Mouse (Mus musculus) adrenal gland, adult 8-10 months (tissue): ENCODE measurements around the gene Ccdc137. TPM values are rescaled to one million over a fixed set of nuclear protein-coding genes. Genes with fewer than 3 reads are reported as not detected.
"Not testable (repeated sequence)": the region's sequence is repeated elsewhere in the genome, so short reads cannot be mapped to it uniquely, and the experiment has no call there.

Experiments
- DNase-seq: peaks from one replicate; pipeline ENCODE4 v3.0.0; 2022
- total RNA-seq, 4 experiments: library from RNA; stranded (reverse); gene quantifications; 2 replicates each; pipeline ENCODE4 v1.2.4; 2022

The Ccdc137 gene
- total RNA-seq = 10 to 100 TPM; 24.2 to 33.4 (median 29.4) TPM

DNA sequence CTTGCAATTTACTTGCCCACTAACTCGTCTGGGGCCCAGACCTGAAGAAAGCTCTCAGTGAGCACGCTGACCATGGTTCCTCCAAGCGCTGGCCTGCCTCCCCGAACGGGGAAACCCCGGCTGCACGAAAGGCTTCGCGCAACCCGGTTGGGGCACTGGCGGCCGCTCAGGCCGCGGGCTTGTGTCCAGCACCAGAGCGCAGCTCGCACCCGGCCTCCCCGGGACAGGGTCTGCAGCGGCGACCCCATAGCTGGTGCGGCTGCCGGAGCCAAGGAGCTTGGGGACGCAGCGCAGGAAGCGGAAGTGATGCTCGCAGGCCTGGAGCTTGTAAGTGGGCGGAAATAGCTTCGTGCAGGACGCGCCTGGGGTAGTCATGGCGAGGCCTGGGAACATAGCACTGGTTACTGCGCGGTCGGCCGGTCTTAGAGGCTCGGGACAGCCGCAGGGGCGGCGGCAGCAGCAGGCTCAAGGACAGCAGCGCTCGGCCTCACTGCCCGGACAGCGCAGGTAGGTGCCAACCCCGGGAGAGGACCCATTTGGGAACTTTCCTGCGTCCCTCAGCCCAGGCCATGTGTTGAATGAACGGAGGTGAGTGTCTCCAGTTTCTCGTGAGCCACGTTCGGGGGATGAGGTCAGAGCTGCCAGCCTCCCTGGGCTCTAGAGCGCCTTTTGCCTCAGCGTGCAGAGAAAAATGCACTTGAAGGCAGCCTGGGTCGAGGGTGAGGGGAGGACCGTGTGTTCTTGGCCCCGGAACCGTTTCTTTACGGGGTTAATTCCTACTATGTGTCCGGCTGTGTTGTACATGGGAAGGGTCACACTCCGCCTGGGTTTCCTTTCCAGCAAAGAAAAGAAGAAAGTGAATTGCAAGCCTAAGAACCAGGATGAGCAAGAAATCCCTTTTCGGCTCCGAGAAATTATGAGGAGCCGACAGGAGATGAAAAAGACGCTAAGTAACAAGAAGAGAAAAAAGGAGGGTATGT is at the start of gene Ccdc137, which contains the start of gene Oxld1:
Gene Ccdc137 (plus strand): TSS at position 344 of the 980 bp plus-strand sequence.
Gene Oxld1 (minus strand): TSS at position 297 of the 980 bp plus-strand sequence.
- peak; percentile 64 for DNase-seq

DNA sequence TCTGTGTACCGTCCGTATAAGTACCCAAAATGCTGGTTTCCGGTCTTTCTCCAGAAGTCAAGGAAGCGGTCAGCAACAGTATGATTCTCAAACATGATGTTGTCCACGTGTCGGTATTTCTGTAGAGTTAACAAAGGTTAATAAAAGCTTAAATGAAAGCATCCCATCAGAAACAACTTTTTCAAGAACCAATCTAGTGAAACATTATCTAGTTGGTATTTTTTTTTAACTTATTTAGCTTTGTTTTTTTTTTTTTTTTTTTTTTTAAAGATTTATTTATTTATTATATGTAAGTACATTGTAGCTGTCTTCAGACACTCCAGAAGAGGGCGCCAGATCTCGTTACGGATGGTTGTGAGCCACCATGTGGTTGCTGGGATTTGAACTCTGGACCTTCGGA is 44.3 kb upstream of the Ccdc137 start:
- DNase-seq = not testable (repeated sequence)

DNA sequence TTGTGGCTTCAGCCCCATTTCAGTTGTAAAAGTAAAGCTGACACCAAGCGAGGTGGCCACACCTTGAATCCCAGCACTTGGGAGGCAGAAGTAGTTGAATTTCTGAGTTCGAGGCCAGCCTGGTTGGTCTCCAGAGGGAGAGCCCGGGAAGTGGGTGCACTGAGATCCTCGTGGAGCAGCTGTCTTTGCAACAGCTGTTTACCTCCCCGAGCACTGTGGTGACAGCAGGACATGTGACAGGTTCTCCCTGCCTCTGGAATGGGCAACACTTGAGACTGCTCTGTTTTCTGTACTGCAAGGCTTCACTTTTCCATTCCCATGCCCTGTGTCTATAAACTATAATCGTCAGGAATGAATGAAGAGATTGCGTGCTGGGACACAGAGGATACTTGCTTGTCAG is 40.1 kb upstream of the Ccdc137 start:
- no peak for DNase-seq

DNA sequence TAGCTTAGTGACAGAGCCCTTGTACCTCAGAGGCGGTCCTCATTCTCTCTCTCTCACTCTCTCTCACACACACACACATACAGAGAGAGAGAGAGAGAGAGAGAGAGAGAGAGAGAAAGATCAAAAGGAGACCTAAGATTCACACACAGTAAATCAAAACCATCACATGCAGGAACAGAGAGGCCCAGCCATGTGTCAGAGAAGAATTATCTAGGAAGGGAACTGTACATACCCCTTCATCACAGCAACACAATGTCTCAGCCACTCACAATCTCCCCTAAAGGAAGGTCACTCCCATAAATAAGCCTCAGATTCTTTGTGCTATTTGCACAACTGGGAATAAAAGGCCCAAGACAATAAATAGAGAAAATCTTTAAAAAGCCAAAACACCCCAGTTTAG is 39.3 kb upstream of the Ccdc137 start:
- no peak for DNase-seq

DNA sequence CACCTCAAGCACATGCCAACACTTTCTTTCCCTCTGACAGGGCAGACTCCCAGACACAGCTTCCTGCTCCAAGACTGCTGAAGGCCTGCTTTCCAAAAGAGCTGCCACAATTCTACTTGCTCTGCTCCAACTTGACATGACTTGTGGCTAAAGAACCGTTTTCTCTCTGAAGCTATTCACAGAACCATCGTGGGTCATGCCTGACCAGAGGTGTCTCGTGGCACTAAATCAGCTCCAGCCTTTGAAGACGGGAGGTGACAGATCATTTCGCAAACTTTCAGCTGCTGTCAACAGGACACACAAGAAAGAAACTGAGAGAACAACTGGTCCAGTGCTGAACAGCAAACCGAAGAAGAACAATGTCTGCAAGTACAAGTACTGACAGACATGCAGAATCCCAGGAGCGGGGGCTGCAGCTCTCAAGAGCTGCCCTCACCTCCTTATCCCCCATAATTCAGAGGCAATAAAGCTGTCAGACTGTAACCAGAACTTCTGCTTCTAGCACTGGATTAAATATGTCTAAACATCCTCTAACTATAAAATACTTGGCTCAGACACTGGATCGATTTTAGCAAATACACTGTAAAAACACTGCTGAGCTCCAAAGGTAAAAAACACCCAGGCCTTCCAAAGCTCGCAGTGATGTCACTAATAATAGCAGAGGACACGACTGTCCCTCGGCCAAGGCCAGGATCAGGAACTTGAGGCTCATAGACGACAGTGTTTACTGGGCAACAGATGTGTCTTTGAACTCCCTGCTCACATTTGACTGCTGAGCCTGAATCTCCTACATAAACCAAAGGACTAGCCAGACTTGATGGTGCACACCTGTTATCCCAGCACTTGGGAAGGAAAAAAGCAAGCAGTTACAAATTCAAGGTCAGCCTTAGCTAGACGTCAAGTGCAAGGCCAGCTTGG is 35.0 kb upstream of the Ccdc137 start:
- peak; percentile 37 for DNase-seq

DNA sequence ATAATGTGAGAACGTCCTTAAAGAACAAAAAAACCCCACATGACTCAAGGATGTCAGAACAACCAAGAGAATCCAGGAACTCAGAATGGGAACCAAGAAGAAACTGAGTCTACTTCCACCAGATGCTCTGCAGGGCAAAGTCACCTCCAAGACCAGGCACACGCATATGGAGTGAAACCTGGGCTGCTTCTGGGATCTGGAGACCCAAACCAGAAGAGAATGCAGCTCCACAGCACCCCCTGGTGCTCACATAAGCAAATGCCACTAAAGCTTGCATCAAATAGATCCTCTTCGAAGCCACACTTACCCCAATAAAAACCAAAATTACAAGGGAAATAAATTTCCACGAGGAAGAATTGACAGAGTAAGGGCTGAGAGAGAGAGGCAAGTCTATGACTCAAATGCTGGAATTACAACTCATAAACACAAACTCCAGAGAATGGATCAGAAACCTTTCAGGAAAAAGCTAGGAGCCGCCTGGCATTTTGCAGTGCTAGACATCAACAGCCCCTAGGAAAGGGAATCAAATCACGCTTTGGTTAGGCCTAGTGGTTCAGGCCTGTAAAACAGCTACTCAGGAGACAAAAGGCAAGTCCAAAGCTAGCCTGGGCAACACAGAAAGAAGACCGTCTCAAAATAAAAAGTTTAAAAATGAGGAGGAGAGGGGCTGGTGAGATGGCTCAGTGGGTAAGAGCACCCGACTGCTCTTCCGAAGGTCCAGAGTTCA is 34.2 kb upstream of the Ccdc137 start:
- peak; percentile 41 for DNase-seq

DNA sequence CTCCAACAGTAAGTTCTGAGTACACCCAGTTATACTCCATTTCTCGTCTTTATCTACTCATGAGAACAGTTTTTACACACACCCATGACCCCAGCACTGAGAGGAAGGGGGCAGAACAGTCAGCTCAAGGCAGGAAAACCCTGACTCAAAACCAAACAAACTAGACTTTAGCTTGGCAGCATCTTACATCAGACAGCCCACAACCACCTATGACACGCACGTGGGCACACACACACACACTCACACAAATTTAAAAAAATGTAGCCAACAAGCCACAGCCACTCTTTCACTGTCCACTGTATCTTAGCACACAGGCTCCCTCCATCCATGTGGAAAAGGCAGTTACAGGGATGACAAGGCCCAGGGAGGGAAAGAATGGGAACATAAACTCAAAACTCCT is 31.2 kb upstream of the Ccdc137 start:
- no peak for DNase-seq

DNA sequence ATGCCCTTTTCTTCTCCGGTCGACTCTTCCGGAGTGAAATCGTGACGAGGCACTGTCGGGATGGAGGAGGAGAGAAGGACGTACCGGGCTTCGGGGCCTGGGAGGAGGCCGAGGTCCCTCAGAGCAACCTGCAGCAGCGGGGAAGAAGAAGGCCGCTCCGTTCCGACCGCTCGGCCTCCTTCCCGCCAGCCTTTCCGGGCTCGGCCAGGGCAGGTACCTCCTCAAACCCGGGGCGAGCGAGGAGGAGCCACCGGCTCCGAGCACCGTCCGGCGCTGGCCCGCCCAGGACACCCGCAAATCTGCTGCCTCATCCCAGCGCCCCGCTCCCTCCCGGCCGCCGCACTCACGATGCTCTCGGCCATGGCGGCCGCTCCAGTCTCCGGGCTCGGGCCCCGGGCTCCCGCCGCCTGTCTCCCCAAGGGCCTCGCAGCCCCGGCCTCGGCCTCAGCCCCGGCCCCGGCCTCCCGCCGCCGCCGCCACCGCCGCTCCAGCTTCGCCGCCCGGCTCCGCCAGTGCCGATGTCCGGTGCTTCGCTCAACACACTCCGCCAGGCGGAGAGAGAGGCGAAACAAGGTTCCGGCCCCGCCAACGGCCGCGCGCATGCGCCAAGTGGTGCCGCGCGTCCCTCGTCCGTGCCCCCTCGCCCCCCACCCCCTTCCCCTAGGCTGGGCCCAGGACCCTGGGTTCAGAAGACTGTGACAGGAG is 20.6 kb upstream of the Ccdc137 start, which contains the start of gene Nploc4:
Gene Nploc4 (minus strand): TSS at position 557 of the 705 bp plus-strand sequence.
- DNase-seq = peak; percentile 68

DNA sequence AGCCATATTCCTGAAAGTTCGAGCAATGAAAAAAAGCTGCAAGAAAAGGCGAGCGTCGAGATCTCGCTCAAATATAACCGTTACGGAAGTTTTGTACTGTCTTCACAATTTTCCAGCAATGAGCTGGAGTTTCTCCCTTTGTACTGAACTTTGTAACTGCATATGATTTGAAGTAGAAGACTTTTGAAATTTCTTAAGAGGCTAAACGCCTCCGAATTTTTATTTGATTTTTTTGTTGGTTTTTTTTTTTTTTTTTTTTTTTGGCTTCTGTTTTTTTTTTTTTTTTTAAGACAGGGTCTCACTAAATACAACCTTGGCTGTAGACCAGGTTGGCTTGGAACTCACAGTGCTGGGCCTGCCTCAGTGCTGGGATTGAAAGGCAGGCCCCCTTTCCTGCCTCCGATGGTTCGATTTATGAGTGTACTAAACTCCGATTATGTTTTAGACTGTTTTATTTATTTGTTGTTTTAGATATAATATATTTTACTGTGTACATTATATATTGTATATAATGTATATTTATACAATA is 20.0 kb upstream of the Ccdc137 start:
- DNase-seq = no peak

DNA sequence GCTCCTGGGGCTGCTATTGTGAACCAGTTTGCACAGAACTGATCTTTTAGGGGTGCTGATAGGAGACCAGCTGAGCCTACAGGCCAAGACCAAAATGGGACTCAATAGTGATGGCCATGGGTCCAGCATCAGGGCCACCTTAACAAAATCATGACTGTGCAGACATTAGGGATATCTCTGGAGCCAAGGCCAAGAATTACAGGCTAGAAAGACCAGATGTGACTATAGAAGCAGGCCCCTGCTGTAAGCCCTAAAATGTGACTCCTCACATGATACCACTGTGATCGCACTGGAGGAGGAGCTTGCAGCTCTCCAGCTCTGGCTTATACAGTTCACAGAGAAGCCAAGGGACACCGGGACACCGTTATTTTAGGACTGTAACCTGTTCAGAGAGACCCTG is 15.6 kb upstream of the Ccdc137 start, which contains the start of gene Tspan10:
Gene Tspan10 (plus strand): TSS at position 301 of the 400 bp plus-strand sequence.
- no peak for DNase-seq

DNA sequence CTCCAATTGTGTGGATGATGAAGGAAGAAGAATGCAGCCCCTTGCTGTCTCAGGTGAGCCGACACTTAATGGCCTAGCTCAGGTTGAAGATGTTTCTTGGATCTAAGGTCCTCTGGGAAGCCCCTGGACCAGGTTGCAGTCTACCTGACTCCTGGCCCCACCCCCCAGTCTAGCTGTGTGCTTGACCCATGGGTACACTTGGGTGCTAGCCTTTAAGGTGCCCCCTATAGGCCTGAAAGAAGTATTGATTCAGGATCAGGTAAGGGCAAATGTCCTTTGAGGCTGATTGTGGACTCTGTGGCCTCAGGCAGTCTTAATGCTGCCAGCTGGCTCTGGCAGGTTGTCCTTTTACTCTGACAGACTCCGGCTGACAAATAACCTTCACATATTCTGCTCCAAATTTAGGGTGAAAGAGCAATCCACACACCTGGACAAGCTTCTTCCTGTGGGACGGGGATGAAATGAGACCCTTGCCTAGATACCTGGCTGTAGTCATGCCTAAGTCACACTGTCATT is 15.1 kb upstream of the Ccdc137 start:
- DNase-seq = no peak

DNA sequence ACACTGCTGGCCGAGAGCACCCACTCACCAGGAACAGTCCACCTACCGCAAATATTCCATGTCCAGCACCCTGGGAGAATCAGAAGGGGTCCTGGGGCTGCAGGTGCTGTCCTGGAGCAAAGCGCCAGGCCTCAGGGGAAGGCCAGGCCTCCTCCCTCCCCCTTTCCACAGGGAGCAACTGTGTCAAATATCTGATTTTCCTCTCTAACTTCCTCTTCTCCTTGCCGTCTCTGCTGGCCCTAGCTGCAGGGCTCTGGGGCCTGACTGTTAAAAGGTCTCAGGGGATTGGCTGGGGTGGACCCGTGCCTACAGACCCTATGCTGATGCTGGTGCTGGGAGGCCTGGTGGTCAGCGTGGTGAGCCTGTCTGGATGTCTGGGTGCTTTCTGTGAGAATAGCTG is 13.8 kb upstream of the Ccdc137 start:
- no peak for DNase-seq

DNA sequence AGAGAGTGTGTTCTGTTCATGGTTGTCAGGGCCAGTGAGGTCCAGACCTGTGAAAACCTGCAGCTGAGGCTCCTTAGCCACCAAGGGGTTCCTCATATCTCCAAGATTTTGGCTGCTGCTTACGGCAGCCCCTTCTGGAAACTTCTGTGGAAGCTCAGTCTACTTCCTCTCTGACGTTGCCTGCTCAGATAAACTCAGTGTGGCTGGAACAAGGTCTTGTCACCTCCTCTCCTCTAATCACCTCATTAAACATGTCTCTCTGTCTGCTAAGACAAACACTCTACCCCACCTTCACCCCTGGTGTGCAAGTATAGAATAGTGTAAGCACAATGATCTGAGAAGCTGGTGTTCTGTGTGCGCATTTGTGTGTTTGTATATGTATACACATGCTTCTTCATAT is 12.4 kb upstream of the Ccdc137 start:
- DNase-seq = no peak

DNA sequence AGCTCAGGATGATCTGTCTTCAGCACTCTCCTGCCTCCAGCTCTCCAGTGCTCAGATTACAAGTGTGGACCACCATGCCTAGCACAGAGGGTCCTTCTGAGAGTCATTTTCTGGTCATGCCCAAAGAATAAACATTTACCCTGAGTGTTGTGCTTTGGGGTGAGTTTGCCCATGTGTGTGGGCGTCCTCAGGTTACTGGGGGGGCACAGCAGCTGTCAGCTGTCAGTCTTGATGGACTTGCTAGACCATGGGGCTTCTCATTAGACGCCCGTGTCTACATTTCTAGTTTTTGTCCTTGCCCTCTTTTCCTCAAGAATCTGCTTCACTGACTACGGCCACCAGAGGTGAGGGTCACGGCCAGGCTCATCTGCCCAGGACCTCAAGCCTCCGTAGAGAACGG is 10.7 kb upstream of the Ccdc137 start:
- no peak for DNase-seq

DNA sequence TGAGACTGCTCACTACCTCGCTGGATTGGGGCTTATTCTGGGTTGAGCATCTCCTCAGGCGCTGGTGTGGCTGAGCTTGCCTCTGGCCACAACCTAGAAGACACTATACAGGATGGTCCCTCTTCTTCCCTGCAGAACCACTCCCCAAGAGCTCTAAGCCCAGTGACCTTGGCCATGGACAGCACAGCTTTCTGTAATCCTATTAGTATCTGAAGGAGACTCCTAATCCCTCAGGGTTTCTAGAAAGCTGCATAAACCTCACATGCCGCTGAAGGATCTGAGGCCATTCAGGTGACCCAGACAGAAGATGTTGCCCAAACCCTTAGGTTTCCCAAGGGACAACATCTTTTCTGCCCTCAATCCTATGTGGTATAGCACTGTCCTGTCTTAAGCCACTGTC is 5.7 kb upstream of the Ccdc137 start:
- no peak for DNase-seq

DNA sequence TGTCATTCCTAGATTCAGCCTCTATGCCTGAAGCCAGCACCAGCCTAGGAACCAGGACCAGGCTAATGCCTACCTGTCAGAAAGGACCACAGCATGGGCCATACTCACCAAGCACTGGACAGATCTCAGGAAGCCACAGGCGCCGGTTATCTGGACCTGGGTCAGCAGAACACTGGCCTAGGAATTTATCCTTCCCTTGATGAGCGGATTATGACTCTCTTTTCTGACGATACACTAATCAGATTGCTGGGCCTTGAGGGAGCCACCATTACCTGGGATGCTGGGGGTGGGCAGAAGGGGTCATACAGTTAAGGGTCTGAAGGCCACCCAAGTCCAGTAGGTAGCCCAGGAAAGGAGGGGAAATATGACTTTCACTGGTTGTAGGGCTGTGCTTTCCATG is 4.6 kb upstream of the Ccdc137 start, which contains the start of gene Pde6g:
Gene Pde6g (minus strand): TSS at position 195 of the 400 bp plus-strand sequence.
- no peak for DNase-seq

DNA sequence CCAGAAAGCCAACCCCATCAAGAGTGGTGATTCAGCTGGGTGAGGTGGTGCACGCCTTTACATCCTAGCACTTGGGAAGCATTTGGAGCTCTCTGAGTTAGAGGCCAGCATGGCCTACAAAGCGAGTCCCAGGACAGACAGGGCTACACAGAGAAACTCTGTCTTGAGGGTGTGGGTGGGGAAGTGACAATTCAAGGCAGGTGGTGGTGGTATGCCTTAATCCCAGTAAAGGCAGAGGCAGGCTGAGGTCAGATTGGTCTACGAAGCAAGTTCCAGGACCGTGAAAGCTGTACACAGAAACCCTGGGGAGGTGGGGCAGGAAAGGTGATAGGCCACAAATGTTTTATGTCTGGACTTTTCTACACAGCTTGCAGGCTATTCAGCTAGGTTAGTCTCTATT is 3.0 kb upstream of the Ccdc137 start:
- no peak for DNase-seq

DNA sequence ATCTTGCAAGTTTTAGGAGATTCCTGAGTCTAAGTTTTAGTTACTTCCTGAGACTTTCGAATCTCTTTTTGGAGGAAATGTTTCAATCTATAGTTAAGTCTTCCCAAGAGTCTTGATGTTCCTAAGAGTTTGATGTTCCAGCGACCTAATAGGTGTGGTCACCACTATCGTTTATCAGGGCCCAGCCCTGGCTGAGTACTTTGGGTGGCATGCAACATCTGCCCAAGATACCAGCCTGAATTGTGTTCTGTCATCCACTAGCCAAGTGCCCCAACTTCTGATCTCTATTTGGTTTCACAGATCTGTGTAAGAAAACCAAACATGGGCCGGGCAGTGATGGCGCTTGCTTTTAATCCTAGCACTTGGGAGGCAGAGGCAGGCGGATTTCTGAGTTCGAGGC is 2.5 kb upstream of the Ccdc137 start:
- DNase-seq = no peak

DNA sequence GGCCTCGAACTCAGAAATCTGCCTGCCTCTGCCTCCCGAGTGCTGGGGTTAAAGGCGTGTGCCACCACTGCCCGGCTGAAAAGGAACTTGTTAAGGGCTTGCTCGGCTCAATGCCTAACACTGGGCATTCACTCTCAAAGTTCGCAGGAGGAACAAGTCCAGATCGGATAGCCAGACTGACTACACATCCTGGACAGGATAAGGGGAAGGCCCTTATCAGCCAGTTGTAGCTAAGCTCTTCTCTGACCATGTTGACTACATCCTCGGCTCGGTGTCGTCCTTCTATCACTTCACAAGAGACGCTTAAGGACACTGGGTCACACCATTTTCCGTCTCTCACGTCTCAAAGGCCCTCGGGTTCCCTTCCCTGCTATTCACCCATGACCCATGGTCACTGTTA is 545 bp upstream of the Ccdc137 start:
- no peak for DNase-seq

DNA sequence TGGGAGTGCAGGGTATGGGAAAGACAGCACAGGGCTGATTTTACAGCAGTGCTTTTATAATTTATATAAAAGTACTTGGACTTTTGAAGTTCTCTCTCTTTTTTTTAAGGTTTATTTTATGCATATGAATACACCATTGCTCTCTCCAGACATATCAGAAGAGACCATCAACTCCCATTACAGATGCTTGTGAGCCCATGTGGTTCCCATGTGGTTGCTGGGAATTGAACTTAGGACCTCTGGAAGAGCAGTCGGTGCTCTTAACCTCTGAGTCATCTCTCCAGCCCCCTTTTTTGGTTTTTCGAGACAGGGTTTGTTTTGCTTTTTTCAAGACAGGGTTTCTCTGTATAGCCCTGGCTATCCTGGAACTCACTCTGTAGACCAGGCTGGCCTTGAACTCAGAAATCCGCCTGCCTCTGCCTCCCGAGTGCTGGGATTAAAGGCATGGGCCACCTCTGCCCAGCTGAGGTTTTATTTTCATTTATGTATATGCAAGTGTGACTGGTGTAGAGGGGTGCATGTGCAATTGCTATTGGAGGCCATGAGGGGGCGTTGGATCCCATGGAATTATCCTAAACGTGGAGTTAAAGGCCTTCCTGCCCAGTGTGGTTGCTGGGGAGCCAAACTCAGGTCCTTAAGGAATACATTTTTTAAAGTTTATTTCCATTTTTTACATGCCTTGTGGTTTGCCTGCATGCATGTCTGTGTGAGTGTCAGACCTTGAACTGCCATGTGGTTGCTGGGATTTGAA is 1.1 kb downstream of the Ccdc137 start:
- DNase-seq = no peak
